Mouse (Mus musculus) frontal cortex, adult 2 months (tissue): ENCODE data around the gene Rpl18a. TPM values are rescaled to one million over a fixed set of nuclear protein-coding genes. Genes with fewer than 3 reads are reported as not detected.

Experiments
- DNase-seq, 2 experiments: peaks; one replicate each; pipeline ENCODE4 v3.0.0; 2022; ENCODE audit warnings: low spot score in 1 of 2; ENCODE audit errors: extremely low spot score in 1 of 2
- polyA plus RNA-seq: library from polyadenylated mRNA; depleted of rRNA; stranded (reverse); fragments of >200 nt; gene quantifications from 2 replicates; pipeline ENCODE4 v1.2.3, GENCODE M21; 2012; rRNA removed

Gene Rpl18a
- polyA plus RNA-seq, 1 experiment, result 1,788 TPM

- no peak for DNase-seq
Measured at GRCm38 (mm10) chr8:70862824-70863641, 34.2 kb downstream of the Rpl18a start, which contains the start of gene Kcnn1. TSS of gene Kcnn1 (minus strand) at chr8:70863258.

- DNase-seq, result no peak
Measured at GRCm38 (mm10) chr8:70857516-70857915, 39.7 kb downstream of the Rpl18a start.

- DNase-seq, result peak in 1 of 2 experiments; percentile 81
Measured at GRCm38 (mm10) chr8:70856541-70857197, 40.5 kb downstream of the Rpl18a start.

GRCm38 (mm10) chr8:70856028-70856427, 41.2 kb downstream of the Rpl18a start:
- DNase-seq, result no peak

GRCm38 (mm10) chr8:70853863-70854262, 43.3 kb downstream of the Rpl18a start:
- DNase-seq, result no peak

- no peak for DNase-seq
Measured at GRCm38 (mm10) chr8:70852595-70853231, 44.5 kb downstream of the Rpl18a start.

DNA sequence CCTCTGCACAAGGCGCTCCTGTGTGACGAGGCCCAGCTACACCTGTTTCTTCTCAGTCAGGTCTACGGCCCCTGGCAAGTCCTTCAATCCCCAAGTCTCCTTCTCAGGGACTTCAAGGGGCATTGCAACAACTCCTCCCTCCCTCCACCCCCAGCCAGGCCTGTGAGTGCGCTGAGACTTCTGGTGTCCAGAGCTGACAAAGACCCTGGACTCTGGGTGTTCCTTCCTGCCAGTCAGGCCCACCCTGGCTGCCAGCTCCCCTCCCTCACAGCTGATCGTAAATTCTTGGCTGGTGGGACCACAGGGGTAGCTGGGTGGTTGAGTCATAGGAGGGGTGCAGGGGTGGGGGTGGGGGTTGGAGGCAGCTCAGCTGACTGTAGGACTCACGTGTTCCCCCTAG, 45.4 kb downstream of the Rpl18a start:
- no peak for DNase-seq

- DNase-seq, result no peak
Measured at GRCm38 (mm10) chr8:70850947-70851346, 46.3 kb downstream of the Rpl18a start.

- DNase-seq, result no peak
Measured at GRCm38 (mm10) chr8:70850132-70850845, 46.9 kb downstream of the Rpl18a start.

- no peak for DNase-seq
Measured at GRCm38 (mm10) chr8:70849333-70849990, 47.8 kb downstream of the Rpl18a start.

GRCm38 (mm10) chr8:70846371-70847154, 50.6 kb downstream of the Rpl18a start:
- DNase-seq, result no peak

DNA sequence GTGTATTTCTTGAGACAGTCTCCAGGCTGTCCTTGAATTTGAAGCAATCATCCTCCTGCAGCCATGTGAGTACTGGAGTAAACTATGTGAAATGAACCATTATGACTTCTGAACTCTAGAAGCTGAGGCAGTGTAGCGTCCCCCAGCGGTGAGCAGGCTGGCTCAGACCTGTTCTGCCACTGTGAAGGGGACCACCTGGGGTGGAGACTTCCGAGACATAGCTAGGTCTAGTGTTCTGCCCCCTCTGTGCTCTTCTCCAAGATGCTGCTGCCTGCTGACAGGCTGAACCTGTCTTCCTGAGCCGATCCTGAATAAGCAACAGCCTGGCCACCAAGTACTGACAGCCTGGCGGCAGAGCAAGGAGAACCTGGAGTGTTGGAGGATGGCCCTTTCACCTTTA, 52.1 kb downstream of the Rpl18a start:
- no peak for DNase-seq

Other genes starting within 250 kb of the Rpl18a start
- 17.2 and 25.8 TPM in 2 replicates for gene Pgpep1, start 237.0 kb downstream of the Rpl18a start, polyA plus RNA-seq
- gene Lsm4, start 224.2 kb downstream of the Rpl18a start, polyA plus RNA-seq, result 113 and 128 TPM in 2 replicates
- gene Jund, start 198.5 kb downstream of the Rpl18a start, polyA plus RNA-seq, result 226 and 228 TPM in 2 replicates
- 0.32 and 0.40 TPM in 2 replicates for gene Iqcn, start 194.0 kb downstream of the Rpl18a start, polyA plus RNA-seq
- gene Gm3336, start 178.9 kb downstream of the Rpl18a start, polyA plus RNA-seq, result 0.12 TPM in 1 of 2 replicates, not detected in the other
- 4.6 and 5.1 TPM in 2 replicates for gene Pde4c, start 173.7 kb downstream of the Rpl18a start, polyA plus RNA-seq
- gene Rab3a, start 142.7 kb downstream of the Rpl18a start, polyA plus RNA-seq, result 1,054 and 1,113 TPM in 2 replicates
- gene Mpv17l2, start 136.5 kb downstream of the Rpl18a start, polyA plus RNA-seq, result 47.6 and 60.6 TPM in 2 replicates
- 180 and 183 TPM in 2 replicates for gene Pik3r2, start 120.7 kb downstream of the Rpl18a start, polyA plus RNA-seq
- gene Mast3, start 92.4 kb downstream of the Rpl18a start, polyA plus RNA-seq, result 178 and 202 TPM in 2 replicates
- 0.48 and 0.71 TPM in 2 replicates for gene Il12rb1, start 89.0 kb downstream of the Rpl18a start, polyA plus RNA-seq
- 24.6 and 27.8 TPM in 2 replicates for gene Arrdc2, start 57.7 kb downstream of the Rpl18a start, polyA plus RNA-seq
- gene Kcnn1, start 34.2 kb downstream of the Rpl18a start, polyA plus RNA-seq, result 25.2 and 27.9 TPM in 2 replicates
- 185 and 189 TPM in 2 replicates for gene Ccdc124, start 23.5 kb downstream of the Rpl18a start, polyA plus RNA-seq
- gene Slc5a5, start 4.7 kb downstream of the Rpl18a start, polyA plus RNA-seq, result 9.9 and 12.3 TPM in 2 replicates
- gene Map1s, start 8.5 kb upstream of the Rpl18a start, polyA plus RNA-seq, result 64.9 and 66.1 TPM in 2 replicates